Comparison of ENCODE assay signal across 10 mouse cellular contexts in the genomic region with DNA sequence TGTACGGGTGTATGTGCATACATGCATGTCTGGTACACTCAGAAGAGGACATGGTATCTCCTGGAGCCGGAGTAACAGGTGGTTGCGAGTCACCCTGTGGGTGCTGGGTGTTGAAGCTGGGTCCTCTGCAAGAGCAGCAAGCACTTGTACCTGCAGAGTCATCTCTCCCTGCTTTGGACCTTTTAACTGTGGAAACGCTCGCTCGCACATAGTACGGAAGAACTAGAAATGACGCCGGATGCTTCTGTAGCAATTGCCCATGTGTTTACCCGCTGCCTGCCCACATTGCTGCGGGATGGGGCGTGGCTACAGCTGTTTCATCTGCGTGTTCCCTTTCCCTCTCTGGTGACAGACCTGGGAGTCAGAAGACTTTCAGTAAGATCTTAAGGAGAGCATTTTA. TPM values are rescaled to one million over a fixed set of nuclear protein-coding genes. Genes with fewer than 3 reads are reported as not detected.
DNase-seq lines count a peak whose midpoint lies in the region; ATAC-seq lines count a peak whose summit lies in the region.
"Had no signal": no experiment of that assay in that cellular context is flagged by ENCODE, and none has a peak within 500 bp of the region (broad histone marks: within the 10 kb centered on the region; RNA-seq: fewer than 3 reads in every experiment).

No protein-coding gene starts in this region.

- no peak overlapping the region for H3K27ac ChIP-seq in liver, embryonic 15.5 days (replicated peaks)
- H3K27ac ChIP-seq in liver, embryonic 12.5 days = no peak overlapping the region
- no peak overlapping the region for H3K27ac ChIP-seq in midbrain, embryonic 15.5 days
- H3K27ac ChIP-seq in midbrain, embryonic 10.5 days (replicated peaks) = no peak overlapping the region; the same call in 1 of the 2 replicates
- H3K27ac ChIP-seq: left cerebral cortex, adult 2 months; midbrain, embryonic 13.5 days had no signal

- H3K27me3 ChIP-seq in liver, embryonic 15.5 days = no peaks in the 10 kb centered on the region
- no peaks in the 10 kb centered on the region for H3K27me3 ChIP-seq in liver, embryonic 12.5 days (replicated peaks)
- no peaks in the 10 kb centered on the region for H3K27me3 ChIP-seq in midbrain, embryonic 15.5 days (replicated peaks)
- H3K27me3 ChIP-seq in midbrain, embryonic 10.5 days (ENCODE audit: low read depth, poor library complexity, severe bottlenecking) = no peaks in the 10 kb centered on the region
- H3K27me3 ChIP-seq: midbrain, embryonic 13.5 days had no signal

- H3K4me3 ChIP-seq in liver, embryonic 15.5 days (replicated peaks) = no peak overlapping the region
- H3K4me3 ChIP-seq in liver, embryonic 12.5 days = no peak overlapping the region
- H3K4me3 ChIP-seq in midbrain, embryonic 15.5 days = no peak overlapping the region
- no peak overlapping the region for H3K4me3 ChIP-seq in midbrain, embryonic 10.5 days
- H3K4me3 ChIP-seq: left cerebral cortex, adult 2 months; midbrain, embryonic 13.5 days had no signal

- H3K9ac ChIP-seq in liver, embryonic 15.5 days = no peak overlapping the region
- no peak overlapping the region for H3K9ac ChIP-seq in liver, embryonic 12.5 days
- H3K9ac ChIP-seq in midbrain, embryonic 15.5 days = no peak overlapping the region
- H3K9ac ChIP-seq: midbrain, embryonic 13.5 days had no signal

- ATAC-seq in liver, embryonic 15.5 days (ENCODE audit: insufficient read depth) = 0 out of 2 replicates have a peak, but pooled peaks have one; percentile 4
- ATAC-seq in liver, embryonic 12.5 days = no peak
- peak; percentile 84 for ATAC-seq in megakaryocyte, adult 5-6 weeks (ENCODE audit: poor library complexity, severe bottlenecking)
- no peak for ATAC-seq in midbrain, embryonic 15.5 days (replicated peaks)
- ATAC-seq: midbrain, embryonic 13.5 days had no signal

- no peak overlapping the region; the same call in none of the 2 replicates for H3K4me2 ChIP-seq in liver, embryonic 15.5 days
- H3K4me2 ChIP-seq in liver, embryonic 12.5 days = no peak overlapping the region
- H3K4me2 ChIP-seq in midbrain, embryonic 15.5 days = no peak overlapping the region
- H3K4me2 ChIP-seq: midbrain, embryonic 13.5 days had no signal

- no peaks in the 10 kb centered on the region for H3K36me3 ChIP-seq in liver, embryonic 15.5 days (replicated peaks)
- H3K36me3 ChIP-seq in liver, embryonic 12.5 days = no peaks in the 10 kb centered on the region
- no peaks in the 10 kb centered on the region for H3K36me3 ChIP-seq in midbrain, embryonic 15.5 days (replicated peaks)
- H3K36me3 ChIP-seq in midbrain, embryonic 10.5 days = no peaks in the 10 kb centered on the region
- H3K36me3 ChIP-seq: midbrain, embryonic 13.5 days had no signal

- no peaks in the 10 kb centered on the region for H3K9me3 ChIP-seq in liver, embryonic 15.5 days (replicated peaks)
- H3K9me3 ChIP-seq in liver, embryonic 12.5 days (replicated peaks) = no peaks in the 10 kb centered on the region
- no peaks in the 10 kb centered on the region for H3K9me3 ChIP-seq in midbrain, embryonic 15.5 days
- no peaks in the 10 kb centered on the region for H3K9me3 ChIP-seq in midbrain, embryonic 10.5 days (replicated peaks)
- H3K9me3 ChIP-seq: midbrain, embryonic 13.5 days had no signal

- 47% methylated on average over 13 of the region's 13 CpGs for whole genome bisulfite sequencing in liver, embryonic 15.5 days (ENCODE audit: insufficient replicate concordance)
- WGBS in liver, embryonic 12.5 days (ENCODE audit: insufficient replicate concordance) = 67% methylated on average over 13 of the region's 13 CpGs
- 88% methylated on average over 13 of the region's 13 CpGs for WGBS in midbrain, embryonic 15.5 days
- 93% methylated on average over 13 of the region's 13 CpGs for WGBS in midbrain, embryonic 10.5 days

- peak; percentile 20 for DNase-seq in brain, adult 2 months (ENCODE audit: low read depth, low spot score)
- DNase-seq in thymus, postnatal 14 days = peak; percentile 82
- DNase-seq in midbrain, embryonic 10.5 days (ENCODE audit: low spot score) = no peak
- DNase-seq: cerebellum, postnatal 10 days had no signal

- peaks cover 9% of the 10 kb centered on the region; the same call in 1 of the 2 replicates for H3K4me1 ChIP-seq in liver, embryonic 15.5 days (replicated peaks)
- 0 out of 2 replicates have a peak, but pooled peaks cover 6% of the 10 kb centered on the region for H3K4me1 ChIP-seq in liver, embryonic 12.5 days
- no peaks in the 10 kb centered on the region for H3K4me1 ChIP-seq in midbrain, embryonic 15.5 days
- H3K4me1 ChIP-seq in midbrain, embryonic 10.5 days = peaks cover 21% of the 10 kb centered on the region; the same call in 1 of the 2 replicates

RNA-seq across cellular contexts. Expression of gene Cnn3, which starts 56.0 kb away (rescaled TPM):
- polyA plus RNA-seq in liver, embryonic 15.5 days (2015; fragmentation: Nextera tagmentation; extraction: Ambion mirVana) = 97.4 and 98.3 TPM in 2 replicates
- polyA plus RNA-seq in liver, embryonic 12.5 days (2016; fragmentation: Nextera tagmentation; extraction: Ambion mirVana) = 138 and 143 TPM in 2 replicates
- total RNA-seq in megakaryocyte, adult 5-6 weeks (2015) = 14.5 and 19.5 TPM in 2 replicates
- total RNA-seq in megakaryocyte, adult 5-6 weeks (2017) = 11.3 and 13.3 TPM in 2 replicates
- 369 and 402 TPM in 2 replicates for polyA plus RNA-seq in midbrain, embryonic 15.5 days (2015; fragmentation: Nextera tagmentation; extraction: Ambion mirVana)
- polyA plus RNA-seq in midbrain, embryonic 10.5 days (2016; fragmentation: Nextera tagmentation; extraction: Ambion mirVana) = 947 and 1,037 TPM in 2 replicates

Comparison
In these comparisons a context has a peak if more than half of its experiments do, and no peak if none do; other contexts are left out.
1. ATAC-seq: peak in liver, embryonic 15.5 days (single experiment) and megakaryocyte, adult 5-6 weeks (single experiment); none in liver, embryonic 12.5 days (single experiment) and midbrain, embryonic 15.5 days (single experiment).